Mouse (Mus musculus) spleen, adult 2 months (tissue): ENCODE measurements around the gene Ddx39.
A peak's percentile ranks its signal among the peaks of the same experiment; 100 is the strongest.

Experiments
- CTCF ChIP-seq: fragments of 200-500 bp; IDR thresholded peaks from 2 replicates; pipeline ENCODE4 v1.5.1; 2011; ENCODE audit warnings: mild to moderate bottlenecking, inconsistent platforms; ENCODE audit not compliant: insufficient read depth, insufficient read length, insufficient replicate concordance; ENCODE audit errors: extremely low read depth
- POLR2A ChIP-seq: fragments of 200-500 bp; IDR thresholded peaks from 2 replicates; pipeline ENCODE4 v1.6.1; 2011; ENCODE audit warnings: low read depth, low read length, inconsistent platforms

GRCm38 (mm10) chr8:83748708-83749107, 33.7 kb downstream of the Ddx39 start:
- TF ChIP-seq CTCF (no peak), POLR2A (peak; percentile 75)
